Mouse (Mus musculus) neutrophil, adult 5-6 weeks (primary cell): ENCODE data around the gene Adgre5. TPM values are rescaled to one million over a fixed set of nuclear protein-coding genes. Genes with fewer than 3 reads are reported as not detected.

Experiments
- ATAC-seq: fragments of 151-379, 151-347 bp; 2 replicates; pipeline ENCODE4 v1.8.0; 2017; ENCODE audit warnings: mild to moderate bottlenecking, moderate TSS enrichment; ENCODE audit not compliant: insufficient number of reproducible peaks, poor library complexity, low FRiP score, severe bottlenecking; ENCODE audit errors: extremely low read depth
- total RNA-seq: library from RNA; stranded (forward); fragments of 200-1000 nt; gene quantifications from 2 replicates; pipeline ENCODE4 v1.2.3, GENCODE M21; 2017

The Adgre5 gene
- total RNA-seq, 1 experiment from 2014 or later = 1,105 TPM

DNA sequence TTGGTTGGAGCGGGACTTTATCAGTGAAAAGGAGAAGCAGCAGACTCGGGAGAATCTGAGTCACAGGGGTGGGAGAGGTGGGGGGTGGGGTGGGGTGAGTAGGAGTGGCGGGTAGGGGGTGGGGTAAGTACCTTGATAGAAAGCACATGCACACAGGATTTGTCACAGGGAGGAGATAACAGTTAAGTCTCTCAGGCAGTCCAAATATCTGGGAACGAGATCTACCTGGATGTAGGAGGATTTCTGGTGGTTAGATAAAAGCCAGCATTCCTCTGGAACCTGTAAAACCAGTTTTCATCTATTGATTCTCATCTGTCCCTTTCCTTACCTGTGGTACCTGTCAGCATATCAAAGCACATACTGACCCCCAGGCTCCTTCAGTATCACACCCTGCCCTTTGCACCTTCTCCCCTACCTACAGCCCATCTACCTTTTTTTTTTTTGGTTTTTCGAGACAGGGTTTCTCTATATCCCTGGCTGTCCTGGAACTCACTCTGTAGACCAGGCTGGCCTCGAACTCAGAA, 16.0 kb upstream of the Adgre5 start:
- no peak for ATAC-seq

DNA sequence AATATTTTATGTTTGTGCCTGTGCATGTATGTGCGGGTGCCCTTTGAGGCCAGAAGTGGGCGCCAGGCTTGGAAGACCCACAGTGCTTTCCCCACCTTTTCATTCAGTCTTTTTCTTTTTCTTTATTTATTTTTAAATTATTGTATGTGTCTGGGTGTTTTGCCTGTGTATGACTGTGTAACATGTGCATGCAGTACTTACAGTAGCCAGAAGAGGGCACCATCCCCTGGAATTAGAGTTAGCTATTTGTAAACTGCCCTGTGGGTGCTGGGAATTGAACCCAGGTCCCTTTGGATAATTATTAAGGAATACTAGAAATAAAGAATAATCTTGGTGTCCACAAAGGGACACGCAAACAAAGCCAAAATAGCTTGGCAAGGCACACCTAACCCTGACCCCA, 15.1 kb upstream of the Adgre5 start:
- ATAC-seq = no peak

DNA sequence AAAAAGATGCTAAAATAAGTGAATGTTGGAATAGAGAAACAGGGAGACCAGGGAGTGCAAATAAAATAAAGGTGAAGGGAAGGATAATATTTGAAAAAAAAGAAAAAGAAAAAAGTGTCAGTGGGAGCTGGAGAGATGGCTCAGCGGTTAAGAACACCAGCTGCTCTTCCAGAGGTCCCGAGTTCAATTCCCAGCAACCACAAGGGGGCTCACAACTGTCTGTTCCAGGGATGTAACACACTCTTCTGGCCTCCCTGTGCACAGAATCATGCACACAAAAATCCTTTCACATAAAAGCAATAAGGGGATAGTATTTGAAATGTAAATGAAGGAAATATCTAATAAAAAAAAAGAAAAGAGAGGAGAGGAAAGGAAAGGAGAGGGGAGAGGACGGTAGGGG, 13.0 kb upstream of the Adgre5 start:
- no peak for ATAC-seq

DNA sequence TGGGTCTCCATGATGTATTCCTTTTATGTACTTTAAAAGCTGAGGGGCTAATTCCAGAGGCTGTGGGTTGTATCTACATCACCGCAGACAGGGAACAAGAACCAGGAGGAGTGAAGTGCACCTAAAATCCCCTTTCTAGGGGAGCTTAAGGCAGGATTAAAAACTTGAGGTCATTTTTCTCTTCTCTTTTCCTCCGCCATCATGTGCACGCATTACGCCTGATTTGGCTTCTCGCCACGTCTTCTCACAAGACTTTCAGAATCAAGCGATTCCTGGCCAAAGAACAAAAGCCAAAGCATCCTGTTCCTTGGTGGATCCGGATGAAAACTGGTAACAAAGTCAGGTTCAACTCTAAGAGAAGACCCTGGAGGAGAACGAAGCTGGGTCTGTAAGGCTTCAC, 8.1 kb upstream of the Adgre5 start:
- ATAC-seq = no peak

- ATAC-seq = peak; percentile 84
Measured at GRCm38 (mm10) chr8:83748708-83749107, 7.6 kb upstream of the Adgre5 start.

DNA sequence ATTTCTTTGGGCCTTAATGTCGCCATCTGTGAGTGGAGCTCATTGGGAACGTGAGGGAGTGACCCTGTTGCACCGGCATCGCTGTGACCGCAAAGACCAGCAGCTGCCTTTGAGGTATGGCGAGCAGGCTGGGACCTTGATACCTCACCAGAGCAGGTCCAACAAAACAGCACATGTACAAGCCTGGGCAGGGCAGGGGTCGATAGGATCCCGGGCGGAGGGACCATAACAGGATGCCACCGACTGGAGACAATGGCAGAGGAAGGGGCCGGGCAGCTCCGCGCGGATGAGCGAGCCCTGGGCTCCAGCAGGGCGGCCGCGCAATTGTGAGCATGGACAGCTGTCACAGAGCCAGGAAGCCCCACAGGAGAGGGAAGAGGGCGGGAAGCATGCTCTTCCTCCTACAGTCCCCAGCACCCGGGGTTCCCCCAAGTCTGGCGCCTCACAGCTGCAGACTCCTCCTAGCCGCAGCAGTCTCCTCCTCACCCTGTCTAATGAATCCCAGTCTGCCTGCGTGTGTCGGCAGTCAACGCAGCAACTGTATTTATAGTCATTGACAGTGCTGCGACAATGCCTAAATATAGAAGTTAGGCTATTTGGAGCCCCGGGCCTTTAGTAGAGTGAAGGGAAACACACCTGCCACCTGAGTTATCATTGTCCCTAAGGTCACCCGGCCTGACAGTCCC, 6.7 kb upstream of the Adgre5 start:
- ATAC-seq = peak; percentile 53

GRCm38 (mm10) chr8:83744070-83744469, 2.9 kb upstream of the Adgre5 start:
- no peak for ATAC-seq

DNA sequence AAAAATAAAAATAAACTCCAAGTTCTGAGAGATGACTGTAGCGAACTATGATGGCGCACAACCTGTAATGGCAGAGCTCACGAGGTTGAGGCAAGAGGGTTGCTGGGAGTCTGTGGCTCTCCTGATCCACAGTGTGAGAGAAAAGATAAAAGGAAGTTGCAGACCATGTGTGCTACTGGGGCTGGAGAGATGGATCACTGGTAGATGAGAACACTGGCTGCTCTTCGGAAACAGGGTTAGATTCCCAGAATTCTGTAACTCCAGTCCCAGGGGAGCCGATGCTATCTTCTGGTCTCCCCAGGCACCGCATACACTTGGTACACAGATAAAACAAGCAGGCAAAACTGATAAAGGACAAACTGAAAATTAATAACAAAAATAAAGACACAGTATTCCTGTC, 1.8 kb upstream of the Adgre5 start:
- ATAC-seq = no peak

DNA sequence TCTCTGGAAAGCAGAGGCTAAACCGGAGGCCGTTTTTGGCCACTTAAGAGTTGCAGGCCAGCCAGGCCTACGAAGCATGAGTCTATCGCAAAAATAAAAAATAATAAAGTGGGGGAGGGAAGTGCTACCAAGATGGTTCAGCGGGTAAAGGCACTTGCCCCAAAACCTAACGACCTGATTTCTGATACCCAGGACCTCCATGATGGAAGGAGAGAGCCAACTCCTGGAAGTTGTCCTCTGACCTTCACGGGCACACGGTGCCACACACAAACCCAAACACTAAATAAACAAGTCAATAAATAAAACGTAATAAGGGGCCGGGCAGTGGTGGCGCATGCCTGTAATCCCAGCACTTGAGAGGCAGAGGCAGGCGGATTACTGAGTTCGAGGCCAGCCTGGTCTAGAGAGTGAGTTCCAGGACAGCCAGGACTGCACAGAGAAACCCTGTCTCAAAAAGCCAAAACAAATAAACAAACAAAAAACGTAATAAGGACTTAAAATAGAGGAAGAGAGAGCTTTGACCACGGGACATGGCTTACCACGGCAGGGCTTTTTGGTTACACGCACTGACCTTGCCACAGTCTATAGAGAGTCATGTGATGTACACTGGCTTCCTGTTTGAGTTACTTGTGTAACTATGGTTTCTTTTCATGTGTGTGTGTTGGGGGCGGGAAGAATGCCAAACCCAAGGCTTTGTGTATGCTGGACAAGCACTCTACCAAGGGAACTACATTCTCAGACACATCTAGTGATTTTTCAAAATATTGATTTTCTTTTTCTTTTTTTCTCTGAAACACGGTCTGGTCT, 926 bp upstream of the Adgre5 start:
- peak; percentile 64 for ATAC-seq

GRCm38 (mm10) chr8:83740586-83740975, 545 bp downstream of the Adgre5 start:
- ATAC-seq = no peak

DNA sequence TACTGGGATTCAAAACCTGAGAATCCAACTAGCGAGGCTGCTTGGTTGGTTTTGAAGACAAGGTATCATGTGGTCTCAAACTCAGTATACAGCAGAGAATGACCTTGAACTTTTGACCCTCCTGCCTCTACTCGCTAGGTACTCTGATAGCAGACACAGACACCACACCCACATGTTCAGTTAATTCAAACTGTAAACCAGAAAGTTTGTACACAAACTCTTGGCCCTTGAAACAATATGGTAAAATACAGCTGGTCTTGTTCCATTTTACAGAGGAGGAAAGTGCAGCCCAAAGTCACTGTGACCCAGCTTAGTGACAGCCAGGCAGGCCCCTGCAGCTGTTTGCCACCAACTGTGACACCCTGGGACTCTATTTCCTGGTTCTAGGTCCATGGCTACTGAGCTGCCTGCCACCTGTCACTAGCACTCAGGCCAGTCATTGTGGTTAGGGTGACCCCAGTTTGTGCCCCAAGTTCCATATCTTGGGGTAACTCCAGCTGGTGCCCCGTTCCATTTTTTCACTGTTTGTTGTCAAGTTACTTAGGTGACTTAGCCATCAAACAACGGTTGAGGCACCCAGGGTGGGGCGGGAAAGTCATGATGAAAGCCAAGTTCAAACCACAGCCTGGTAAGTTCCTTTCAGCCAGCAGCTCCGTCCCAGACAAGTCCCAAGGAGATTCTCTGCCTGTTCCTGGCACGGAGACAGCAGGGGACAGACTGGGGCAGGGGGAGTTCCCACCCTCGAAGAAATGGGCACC, 1.2 kb downstream of the Adgre5 start:
- ATAC-seq = peak; percentile 60

DNA sequence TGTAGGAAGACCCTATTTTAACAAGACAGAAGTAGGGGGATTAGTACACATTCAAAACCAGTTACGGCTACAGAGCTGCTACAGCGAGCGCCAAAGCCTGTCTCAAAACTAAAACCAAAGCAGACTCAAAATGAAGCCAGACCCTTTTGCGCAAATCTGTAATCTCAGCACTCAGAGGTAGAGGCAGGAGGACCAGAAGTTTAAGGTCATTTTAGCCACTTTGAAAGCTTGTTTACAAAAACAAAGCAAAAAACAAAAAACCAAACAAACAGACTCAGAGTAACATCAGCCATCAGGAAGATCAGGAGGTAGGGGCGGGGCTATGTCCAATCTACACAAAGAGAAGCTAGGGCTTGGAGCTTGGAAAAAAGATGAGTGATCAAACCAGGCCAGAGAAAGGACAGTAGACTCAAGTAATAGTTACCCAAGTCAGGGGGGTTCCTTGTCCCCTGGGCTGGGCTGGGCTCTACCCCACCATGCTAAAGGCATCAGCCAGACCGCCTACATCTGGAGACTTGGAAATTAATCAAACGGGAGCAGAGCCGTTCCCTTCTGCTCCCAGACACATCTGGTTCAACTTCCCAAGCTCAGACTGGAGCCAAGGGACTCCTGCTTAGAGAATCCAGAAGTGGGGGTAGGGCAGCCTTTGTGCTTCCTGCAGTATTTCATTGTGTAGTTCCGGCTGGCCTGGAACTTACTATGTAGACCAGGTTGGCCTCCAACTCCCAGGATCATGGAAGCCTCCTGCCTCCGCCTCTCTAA, 2.0 kb downstream of the Adgre5 start:
- ATAC-seq = no peak

DNA sequence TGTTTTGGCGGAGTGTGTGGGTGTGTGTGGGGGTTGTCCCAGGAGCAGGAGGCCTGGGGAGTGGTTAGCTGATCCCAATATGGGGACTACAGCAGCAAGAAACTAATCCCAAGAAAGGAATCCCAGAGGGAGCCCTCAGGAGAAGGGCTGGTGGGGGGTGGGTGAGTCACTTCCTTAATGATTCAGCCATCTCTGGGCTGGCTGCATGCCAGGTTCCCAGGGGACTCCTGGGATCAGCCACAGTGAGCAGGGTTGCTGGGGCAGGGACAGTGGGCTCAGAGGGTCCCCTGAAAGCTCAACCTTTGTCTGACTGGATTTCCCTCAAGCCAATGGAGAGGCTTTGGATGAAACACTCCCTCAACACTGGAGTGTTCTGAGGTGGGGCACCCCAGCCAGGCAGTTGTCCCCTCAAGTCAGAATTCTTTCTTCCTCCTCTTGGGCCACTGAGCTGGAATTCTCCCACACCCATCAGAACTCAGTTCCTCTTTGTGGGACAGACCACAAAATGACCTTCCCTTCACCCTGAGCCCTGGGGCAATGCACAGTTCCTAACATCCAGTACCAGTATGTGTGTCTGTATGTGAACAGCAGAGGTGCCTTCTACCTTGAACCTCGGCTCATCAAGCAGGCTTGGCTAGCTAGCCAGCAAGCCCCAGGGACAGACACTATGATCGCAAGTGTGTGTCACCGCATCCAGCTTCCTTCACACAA, 3.1 kb downstream of the Adgre5 start:
- ATAC-seq = peak; percentile 33

- ATAC-seq = no peak
Measured at GRCm38 (mm10) chr8:83737346-83737745, 3.8 kb downstream of the Adgre5 start.

GRCm38 (mm10) chr8:83736681-83737080, 4.4 kb downstream of the Adgre5 start:
- peak; percentile 4; the same call in 1 of the 2 replicates for ATAC-seq

DNA sequence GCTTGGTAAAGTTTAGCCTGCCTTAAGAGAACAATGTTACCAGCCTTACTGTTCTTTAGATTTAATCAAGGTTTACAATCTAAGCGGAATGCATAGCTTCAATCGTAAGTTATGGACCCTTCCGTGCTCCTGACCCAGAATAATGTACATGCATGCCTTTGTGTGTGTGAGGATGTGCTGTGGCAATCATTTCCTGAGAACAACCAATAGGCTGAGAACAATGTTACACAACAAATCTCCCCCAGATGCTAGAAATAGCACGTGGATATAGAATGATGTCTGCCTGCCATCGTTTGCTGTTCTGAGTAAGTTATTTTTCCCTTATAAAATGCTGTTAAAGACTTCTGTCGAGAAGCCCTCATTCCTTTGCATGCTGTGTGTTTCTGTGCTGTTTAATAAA, 8.2 kb downstream of the Adgre5 start:
- no peak for ATAC-seq

DNA sequence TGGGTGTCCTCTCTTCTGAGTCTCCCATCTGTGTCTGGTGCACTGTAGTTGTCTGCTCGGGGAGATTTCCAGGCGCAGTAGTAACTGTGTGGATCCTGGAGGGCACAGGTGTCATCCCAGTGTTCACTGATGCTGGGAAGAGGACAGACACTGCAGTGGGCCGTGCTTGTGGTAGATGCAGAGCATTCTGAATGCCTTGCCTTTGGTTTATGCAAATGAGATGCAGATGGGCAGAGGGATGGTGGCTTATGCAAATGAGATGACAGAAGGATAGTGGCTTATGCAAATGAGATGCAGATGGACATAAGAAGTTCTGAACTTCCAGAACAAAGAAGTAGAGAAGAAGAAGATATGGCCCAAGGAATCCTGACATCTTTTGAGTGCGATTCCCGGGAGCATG, 9.2 kb downstream of the Adgre5 start:
- peak; percentile 31; the same call in 1 of the 2 replicates for ATAC-seq
